Mouse (Mus musculus): ENCODE results near the gene Acod1. TPM values are rescaled to one million over a fixed set of nuclear protein-coding genes. Genes with fewer than 3 reads are reported as not detected.
A peak's percentile ranks its signal among the peaks of the same experiment; 100 is the strongest.

The Acod1 gene
- total RNA-seq, 2 experiments from 2014 or later, result not detected

DNA sequence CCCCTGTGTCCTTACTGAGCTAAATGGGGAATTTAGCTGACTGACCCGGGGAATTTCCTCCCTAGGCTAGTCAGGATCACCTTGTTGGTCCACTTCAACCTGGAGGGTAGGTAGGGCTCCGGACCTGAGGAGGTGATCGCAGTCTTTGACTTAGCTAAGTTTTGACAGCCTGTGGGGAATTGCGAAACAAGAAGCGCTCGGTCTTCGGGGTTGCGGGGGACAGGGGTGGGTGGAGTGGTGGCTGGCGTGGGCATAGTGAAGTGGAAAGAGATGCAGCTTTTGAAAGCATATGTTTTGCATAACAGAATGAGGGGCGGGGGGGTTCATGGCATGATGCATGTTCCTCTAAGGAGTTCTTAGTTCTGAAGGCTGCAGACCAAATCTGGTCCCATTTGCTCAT is 24.0 kb downstream of the Acod1 start:
- no peak for DNase-seq (ENCODE audit: low spot score)
- intact Hi-C loops (cut with DNase I), result loop anchor here (1.0 to 5.0 kb wide), 2 partner anchors 28 to 467 kb away; no protein-coding TSS in a partner anchor

DNA sequence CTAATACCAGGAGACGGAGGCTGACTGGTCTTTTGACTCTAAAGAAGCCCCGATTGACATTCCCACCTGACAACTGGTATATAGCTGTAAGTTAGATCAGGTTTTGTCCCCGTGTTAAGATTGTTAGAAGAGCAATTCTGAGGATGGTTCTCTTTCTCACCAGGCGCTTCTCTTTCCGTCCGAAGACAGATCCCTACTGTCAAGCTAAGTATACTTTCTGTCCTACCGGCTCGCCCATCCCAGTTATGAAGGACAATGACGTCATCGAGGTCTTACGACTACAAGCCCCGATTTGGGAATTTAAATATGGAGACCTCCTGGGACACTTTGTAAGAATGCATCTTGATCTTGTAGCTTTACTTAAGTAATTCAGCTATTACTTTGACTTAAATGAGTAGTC is 24.7 kb downstream of the Acod1 start:
- DNase-seq (ENCODE audit: low spot score), result no peak
- intact Hi-C loops (cut with DNase I), result loop anchor here (5.0 kb wide), 1 partner anchor 466 kb away; no protein-coding TSS in a partner anchor

DNA sequence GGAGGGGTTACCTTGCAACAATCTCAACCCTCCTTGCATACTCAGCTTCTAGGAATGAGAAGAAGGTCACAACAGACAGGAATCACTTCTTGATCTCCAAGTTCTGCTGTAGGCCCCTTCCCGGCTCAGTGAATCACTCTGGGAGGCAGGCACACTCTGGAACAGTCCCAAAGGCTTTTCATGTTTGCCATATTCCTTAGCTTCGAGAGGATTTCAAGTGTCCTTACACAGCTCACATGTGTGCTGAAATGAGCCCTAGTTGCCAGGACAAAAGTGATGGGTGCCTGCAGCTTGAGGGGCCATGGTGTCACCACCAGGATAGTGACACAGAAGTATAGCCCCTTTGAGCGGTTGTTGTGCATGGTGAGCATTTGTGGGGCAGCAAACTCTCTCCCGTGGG is 26.0 kb downstream of the Acod1 start:
- no peak for DNase-seq (ENCODE audit: low spot score)
- intact Hi-C loops (cut with DNase I), result loop anchor here (5.0 kb wide), 1 partner anchor 465 kb away; no protein-coding TSS in a partner anchor

GRCm38 (mm10) chr14:103073825-103074224 is 27.0 kb downstream of the Acod1 start:
- DNase-seq (ENCODE audit: low spot score), result no peak
- intact Hi-C loops (cut with DNase I), result loop anchor here (5.0 kb wide), 1 partner anchor 463 kb away; no protein-coding TSS in a partner anchor

GRCm38 (mm10) chr14:103075166-103075565 is 28.4 kb downstream of the Acod1 start:
- intact Hi-C loops (cut with DNase I), result no loop called here
- no peak for DNase-seq (ENCODE audit: low spot score)

GRCm38 (mm10) chr14:103077272-103078005 is 30.7 kb downstream of the Acod1 start:
- intact Hi-C loops (cut with DNase I), result no loop called here

DNA sequence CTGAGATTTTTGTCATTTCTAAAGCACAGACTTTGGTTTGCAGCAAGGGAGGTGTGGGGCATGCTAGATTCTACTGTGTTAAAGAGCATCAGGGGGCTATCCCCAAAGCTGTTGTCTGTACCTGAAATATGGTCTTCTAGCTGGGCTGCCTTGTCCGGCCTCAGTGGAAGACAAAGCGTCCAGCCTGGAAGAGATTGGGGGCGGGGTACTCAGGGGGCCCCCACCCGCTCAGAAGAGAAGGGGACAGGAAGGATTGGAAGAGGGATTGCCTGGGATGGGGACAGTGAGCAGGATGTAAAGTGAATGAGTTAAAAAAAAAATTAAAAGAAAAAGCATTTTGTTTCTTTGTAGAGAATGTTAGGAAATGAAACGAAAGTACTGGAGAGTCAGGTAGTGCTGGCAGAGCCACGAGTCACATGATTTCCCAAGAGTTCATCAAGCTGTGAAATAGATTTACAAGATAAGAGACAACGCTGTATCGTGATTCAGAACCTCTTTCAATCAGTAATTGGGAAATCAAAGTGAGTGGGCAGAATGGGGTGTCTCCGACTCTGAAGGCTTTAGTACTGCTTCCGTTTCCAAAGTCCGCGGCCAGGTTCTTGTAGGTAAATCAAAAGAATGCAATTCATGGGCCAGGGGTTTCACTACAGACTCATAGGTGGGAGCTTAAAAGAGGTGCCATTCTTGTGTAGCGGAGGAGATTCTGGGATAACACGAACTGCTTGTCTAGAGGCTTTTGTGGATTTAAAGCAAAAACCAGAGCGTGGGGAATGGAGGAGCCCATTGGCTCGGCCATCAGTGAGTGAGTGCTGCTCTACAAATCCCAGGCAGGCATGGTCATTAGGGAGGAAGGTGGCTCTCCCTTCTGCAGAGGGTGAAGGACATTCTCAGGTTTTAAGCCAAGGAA is 31.5 kb downstream of the Acod1 start:
- DNase-seq (ENCODE audit: low spot score), result no peak
- intact Hi-C loops (cut with DNase I), result no loop called here

More at GRCm38 (mm10) chr14:103077272-103078005, 30.7 kb downstream of the Acod1 start:
- DNase-seq (ENCODE audit: low spot score), result no peak

- no peak for DNase-seq (ENCODE audit: low spot score)
- intact Hi-C loops (cut with DNase I), result no loop called here
Measured at GRCm38 (mm10) chr14:103079209-103079977, 32.6 kb downstream of the Acod1 start.

GRCm38 (mm10) chr14:103085840-103086533 is 39.2 kb downstream of the Acod1 start:
- intact Hi-C loops (cut with DNase I), result no loop called here
- DNase-seq (ENCODE audit: low spot score), result no peak

DNA sequence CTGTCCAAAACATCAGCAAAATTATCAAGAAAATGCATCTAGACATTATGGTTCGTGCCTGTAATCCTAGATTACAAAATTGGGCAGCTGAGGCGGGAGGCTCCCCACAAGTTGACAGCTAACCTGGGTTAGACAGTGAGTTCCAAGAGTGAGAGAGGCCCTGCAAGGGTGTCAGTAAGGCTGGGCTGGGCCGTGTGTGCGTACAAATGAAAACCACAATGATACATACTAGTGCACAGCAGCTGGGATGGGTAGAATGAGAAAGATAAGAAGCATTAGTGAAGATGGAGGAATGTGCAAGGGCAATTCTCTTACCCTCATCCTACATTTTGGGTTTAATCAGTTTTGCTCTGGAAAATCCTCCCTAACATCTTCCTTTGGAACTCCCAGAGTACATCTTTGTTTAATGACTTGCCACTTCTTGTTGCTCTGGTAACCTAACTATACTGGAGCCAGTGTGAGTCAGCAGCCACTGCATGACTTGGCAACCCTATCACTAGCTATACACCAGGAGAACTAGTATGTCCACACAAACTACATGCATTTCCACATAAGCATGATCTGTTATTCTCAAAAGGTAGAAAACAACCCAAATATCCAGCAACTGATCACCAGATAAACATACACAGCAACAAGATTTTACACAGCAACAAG is 40.0 kb downstream of the Acod1 start:
- DNase-seq (ENCODE audit: low spot score), result no peak
- intact Hi-C loops (cut with DNase I), result no loop called here

DNA sequence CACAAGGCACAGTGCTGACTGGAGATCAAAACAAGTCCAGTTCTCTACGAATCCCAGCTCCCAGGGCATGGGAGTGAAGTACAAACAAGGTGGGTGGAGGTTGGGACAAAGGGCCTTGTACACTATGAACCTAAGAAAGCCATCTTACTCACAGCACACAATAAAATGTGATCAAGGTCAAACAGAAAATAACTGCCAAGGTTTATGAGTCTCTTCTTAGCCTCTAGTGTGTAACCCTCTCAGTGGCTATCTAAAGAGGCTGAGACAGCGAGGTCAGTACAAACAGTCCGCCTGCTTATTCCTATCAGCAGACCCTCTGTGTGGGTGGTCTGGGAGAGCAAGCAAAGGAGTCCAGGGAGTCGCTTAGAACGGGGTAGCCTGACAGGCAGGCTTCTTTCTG is 41.1 kb downstream of the Acod1 start:
- DNase-seq (ENCODE audit: low spot score), result no peak
- intact Hi-C loops (cut with DNase I), result no loop called here

GRCm38 (mm10) chr14:103088624-103089023 is 41.8 kb downstream of the Acod1 start:
- DNase-seq (ENCODE audit: low spot score), result peak; percentile 43
- intact Hi-C loops (cut with DNase I), result no loop called here

DNA sequence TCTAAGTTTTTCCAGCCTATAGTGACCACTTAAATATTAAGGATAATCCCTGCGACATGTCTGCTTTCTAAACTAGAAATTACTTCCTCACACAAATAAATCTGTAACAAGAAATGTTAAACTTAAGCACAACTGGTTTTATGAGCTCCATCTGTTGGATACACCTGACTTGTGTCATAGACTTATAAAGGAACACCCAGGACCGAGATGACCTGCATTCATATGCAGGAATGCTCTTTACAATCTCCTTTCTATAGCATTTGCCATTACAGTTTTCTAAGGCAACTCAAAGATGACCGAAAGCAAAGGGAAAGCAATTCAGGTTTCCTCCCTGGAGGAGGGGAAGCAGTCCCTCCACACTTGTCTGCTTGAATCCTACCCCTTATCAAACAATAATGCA is 46.5 kb downstream of the Acod1 start:
- intact Hi-C loops (cut with DNase I), result no loop called here
- no peak for DNase-seq (ENCODE audit: low spot score)

GRCm38 (mm10) chr14:103093670-103094069 is 46.9 kb downstream of the Acod1 start:
- DNase-seq (ENCODE audit: low spot score), result no peak
- intact Hi-C loops (cut with DNase I), result no loop called here

GRCm38 (mm10) chr14:103095036-103095435 is 48.3 kb downstream of the Acod1 start:
- intact Hi-C loops (cut with DNase I), result no loop called here
- DNase-seq (ENCODE audit: low spot score), result no peak

DNA sequence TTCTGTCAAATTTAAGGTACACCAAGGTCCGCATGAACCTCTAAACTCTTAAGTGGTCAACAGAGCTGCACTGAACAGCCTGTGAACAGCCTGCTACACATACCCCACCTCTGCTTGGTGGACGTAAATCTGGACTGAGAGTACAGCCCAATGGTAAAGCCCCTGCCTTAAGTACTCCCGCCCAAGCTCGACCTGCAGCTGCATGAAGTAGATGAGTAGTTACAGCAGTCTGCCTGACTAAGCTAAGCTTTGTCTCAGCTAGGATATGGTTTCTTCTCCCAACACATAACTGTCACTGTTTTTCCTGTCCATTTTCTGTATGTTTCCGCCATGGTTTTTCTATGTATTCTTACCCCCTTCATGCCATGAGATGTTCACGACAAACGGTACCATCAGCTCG is 49.0 kb downstream of the Acod1 start:
- no peak for DNase-seq (ENCODE audit: low spot score)
- intact Hi-C loops (cut with DNase I), result no loop called here

DNA sequence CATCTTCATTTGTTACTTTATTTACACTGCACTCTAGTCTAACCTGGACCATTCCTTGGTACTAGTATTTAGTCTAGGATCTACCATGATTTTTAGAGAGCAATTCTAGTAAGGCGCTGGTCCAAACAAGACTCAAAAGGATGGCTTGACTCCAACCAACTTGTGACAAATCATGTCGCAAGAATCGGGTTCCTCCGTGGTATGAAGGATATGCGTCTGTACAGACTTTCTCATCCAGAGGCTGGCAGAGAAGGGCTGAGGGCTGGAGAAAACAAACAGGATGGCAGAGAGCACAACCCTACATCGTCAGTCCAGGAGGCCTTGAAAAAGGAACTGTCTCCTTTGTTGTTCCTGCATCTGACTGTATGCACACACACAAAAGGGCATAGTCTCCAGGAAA is 49.8 kb downstream of the Acod1 start:
- DNase-seq (ENCODE audit: low spot score), result no peak
- intact Hi-C loops (cut with DNase I), result no loop called here

GRCm38 (mm10) chr14:103098213-103098586 is 51.4 kb downstream of the Acod1 start:
- intact Hi-C loops (cut with DNase I), result loop anchor here (1.0 kb wide), 1 partner anchor 28 kb away; the partner anchor contains the start of gene Cln5
- no peak for DNase-seq (ENCODE audit: low spot score)

Data from heart, postnatal 25 days (tissue).